Mouse (Mus musculus) midbrain, embryonic 16.5 days (tissue): ENCODE data around the gene Tmem192. TPM values are rescaled to one million over a fixed set of nuclear protein-coding genes. Genes with fewer than 3 reads are reported as not detected.
"Not testable (repeated sequence)": the region's sequence is repeated elsewhere in the genome, so short reads cannot be mapped to it uniquely, and the experiment has no call there.

Source experiments
- ATAC-seq: fragments of 200-750 bp; cut with Nextera tagmentation; 2 replicates; pipeline ENCODE4 v1.8.0; 2017; ENCODE audit warnings: moderate TSS enrichment
- H3K27ac ChIP-seq: fragments of 300-500 bp; sonication (generic); 2 replicates; pipeline ENCODE4 v1.5.1; 2014; ENCODE audit warnings: mild to moderate bottlenecking, low read length, mixed read lengths
- H3K27me3 ChIP-seq: fragments of 300-500 bp; sonication (generic); 2 replicates; pipeline ENCODE4 v1.6.1; 2014; ENCODE audit warnings: low read depth, low read length, mixed read lengths; ENCODE audit not compliant: control insufficient read depth, insufficient read depth
- H3K36me3 ChIP-seq: fragments of 300-500 bp; sonication (generic); 2 replicates; pipeline ENCODE4 v1.6.1; 2014; ENCODE audit warnings: mild to moderate bottlenecking, low read length, moderate library complexity, mixed read lengths; ENCODE audit not compliant: control insufficient read depth, insufficient read depth
- H3K4me1 ChIP-seq: fragments of 300-500 bp; sonication (generic); 2 replicates; pipeline ENCODE4 v1.6.1; 2014; ENCODE audit warnings: mild to moderate bottlenecking, low read length, mixed read lengths; ENCODE audit not compliant: control insufficient read depth, insufficient read depth
- H3K4me2 ChIP-seq: fragments of 300-500 bp; sonication (generic); 2 replicates; pipeline ENCODE4 v1.6.1; 2014; ENCODE audit warnings: mild to moderate bottlenecking, low read length, mixed read lengths
- H3K4me3 ChIP-seq: fragments of 300-500 bp; sonication (generic); 2 replicates; pipeline ENCODE4 v1.5.1; 2014; ENCODE audit warnings: low read depth, mild to moderate bottlenecking, low read length, moderate library complexity, mixed read lengths
- H3K9ac ChIP-seq: fragments of 300-500 bp; sonication (generic); 2 replicates; pipeline ENCODE4 v1.6.1; 2014; ENCODE audit warnings: low read depth, low read length, mixed read lengths
- H3K9me3 ChIP-seq: fragments of 300-500 bp; sonication (generic); replicated peaks from 2 replicates; pipeline ENCODE4 v1.6.1; 2014; ENCODE audit warnings: mild to moderate bottlenecking, low read length, mixed read lengths; ENCODE audit not compliant: control insufficient read depth, poor library complexity, severe bottlenecking
- WGBS: fragments of 180-500 bp; shearing (Covaris S2); extraction: QIAGEN DNeasy Blood & Tissue Kit; methylation state at CpG from one replicate; pipeline ENCODE4 v1.1.7; 2014; 5-methylcytosine and 5-hydroxymethylcytosine counted together
- polyA plus RNA-seq: library from polyadenylated mRNA; unstranded; fragments of >200 nt; fragmentation: Nextera tagmentation; extraction: Ambion mirVana; gene quantifications from 2 replicates; pipeline ENCODE4 v1.2.1, GENCODE M21; 2015

Gene Tmem192
- polyA plus RNA-seq, 1 experiment from 2014 or later, result 31.6 TPM

- ATAC-seq, H3K36me3 ChIP-seq, H3K4me1 ChIP-seq, H3K9me3 ChIP-seq, H3K4me2 ChIP-seq, H3K27ac ChIP-seq, H3K27me3 ChIP-seq, H3K4me3 ChIP-seq, H3K9ac ChIP-seq: not testable (repeated sequence)
- 78% methylated on average over 6 of the region's 6 CpGs for WGBS
Measured at GRCm38 (mm10) chr8:65007616-65008015, 60.6 kb downstream of the Tmem192 start.

- H3K4me2 ChIP-seq, result no peak within 1 kb of the TSS
- no peak within 1 kb of the TSS for H3K27ac ChIP-seq
- no peak within 1 kb of the TSS for H3K4me3 ChIP-seq
- H3K9ac ChIP-seq, result no peak within 1 kb of the TSS
- no peaks in the 10 kb centered on the region for H3K36me3 ChIP-seq
- no peaks in the 10 kb centered on the region for H3K9me3 ChIP-seq
- WGBS, result 88% methylated on average over 8 of the region's 8 CpGs
- no peaks in the 10 kb centered on the region for H3K4me1 ChIP-seq
- no peak for ATAC-seq
- H3K27me3 ChIP-seq, result no peaks in the 10 kb centered on the region
Measured at GRCm38 (mm10) chr8:65018423-65018822, 71.4 kb downstream of the Tmem192 start, which contains the start of the genes Trim61 and Trim60. Gene Trim61 (minus strand): TSS chr8:65018523. Gene Trim60 (minus strand): TSS chr8:65018584.

Other genes with a start within 250 kb of the Tmem192 start
- 176 and 200 TPM in 2 replicates for gene Msmo1, start 213.4 kb upstream of the Tmem192 start, polyA plus RNA-seq
- gene Klhl2, start 97.2 kb upstream of the Tmem192 start, polyA plus RNA-seq, result 25.3 and 30.9 TPM in 2 replicates
- 0.09 TPM in 1 of 2 replicates, not detected in the other for gene Trim75, start 40.6 kb downstream of the Tmem192 start, polyA plus RNA-seq
- not detected in 2 replicates for gene Trim61, start 71.3 kb downstream of the Tmem192 start, polyA plus RNA-seq
- gene Trim60, start 71.4 kb downstream of the Tmem192 start, polyA plus RNA-seq, result not detected in 2 replicates
- 0.76 and 1.2 TPM in 2 replicates for gene Apela, start 90.2 kb downstream of the Tmem192 start, polyA plus RNA-seq
- not detected in 2 replicates for gene Gm10663, start 127.8 kb downstream of the Tmem192 start, polyA plus RNA-seq
- gene BC030870, start 182.4 kb downstream of the Tmem192 start, polyA plus RNA-seq, result not detected in 2 replicates